Mouse (Mus musculus): Measurements from ENCODE around the gene Triobp.

DNA sequence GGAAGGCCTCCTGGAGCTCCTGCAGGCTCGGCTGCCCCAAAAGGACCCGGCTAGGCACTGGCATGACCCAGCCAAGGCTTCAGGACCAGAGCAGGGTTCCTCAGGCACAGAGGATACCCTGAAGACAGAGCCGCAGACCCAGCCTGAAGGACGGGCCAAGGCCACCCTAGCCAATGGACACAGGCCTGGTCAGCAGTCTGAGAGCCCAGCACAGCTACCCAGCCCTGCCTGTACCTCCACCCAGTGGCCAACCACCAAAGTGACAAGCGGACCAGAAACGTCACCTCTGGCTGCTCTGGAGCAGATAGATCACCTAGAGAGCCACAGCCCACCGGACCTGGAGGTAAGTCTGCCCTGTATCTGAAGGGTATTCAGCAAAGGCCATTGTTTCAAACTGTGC, 26.4 kb downstream of the Triobp start:
- TF ChIP-seq POLR2A (IDR thresholded peaks at IDR 0.05; ENCODE audit: borderline replicate concordance, control insufficient read depth, low read depth, low read length) (no peak), CTCF (IDR thresholded peaks at IDR 0.05; ENCODE audit: control insufficient read depth, insufficient read depth, low read length) (peak; percentile 33; the same call in 1 of the 2 replicates)
